Mouse (Mus musculus): ENCODE results near the gene Sptan1.

DNA sequence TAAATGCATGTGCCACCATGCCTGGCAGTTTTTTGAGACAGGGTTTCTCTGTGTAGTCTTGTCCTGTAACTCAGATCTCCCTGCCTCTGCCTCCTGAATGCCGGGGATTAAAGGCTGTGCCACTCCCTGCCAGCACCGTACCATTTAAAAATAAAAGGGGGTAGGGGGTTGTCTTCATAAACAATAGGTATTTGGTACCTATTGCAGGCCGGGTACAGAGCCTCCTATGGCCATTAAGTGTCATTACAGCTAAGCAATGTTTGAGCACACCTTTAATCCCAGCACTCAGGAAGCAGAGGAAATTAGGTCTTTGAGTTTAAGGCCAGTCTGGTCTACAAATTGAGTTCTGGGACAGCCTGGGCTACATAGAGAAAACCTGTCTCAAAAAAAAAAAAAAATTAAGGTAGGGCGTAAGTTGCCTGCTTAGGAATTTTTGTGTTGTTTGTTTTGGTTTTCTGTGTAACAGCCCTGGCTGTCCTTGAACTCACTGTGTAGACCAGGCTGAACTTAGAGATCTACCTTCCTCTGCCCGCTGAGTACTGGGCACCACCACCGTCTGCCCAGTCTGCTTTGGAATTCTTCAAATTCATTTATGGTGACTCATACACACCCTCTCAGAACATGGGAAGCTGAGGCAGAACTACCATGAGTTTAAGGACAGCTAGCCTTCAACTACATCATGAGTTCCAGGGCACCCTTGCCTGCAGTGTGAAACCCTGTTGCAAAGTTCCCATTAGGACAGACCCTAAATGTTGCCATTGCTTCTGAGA is 86.8 kb downstream of the Sptan1 start:
- peak; percentile 58 for TF ChIP-seq CTCF (IDR thresholded peaks at IDR 0.05; ENCODE audit: low read depth)
- TF ChIP-seq EP300 (IDR thresholded peaks at IDR 0.05; ENCODE audit: low read depth), result no peak
